Mouse (Mus musculus): ENCODE data around the gene Dimt1. TPM values are rescaled to one million over a fixed set of nuclear protein-coding genes. Genes with fewer than 3 reads are reported as not detected.

The Dimt1 gene
- polyA plus RNA-seq, 1 experiment from 2014 or later = 30.1 TPM

Other genes with a start within 250 kb of the Dimt1 start
- 37.4 and 39.3 TPM in 2 replicates for gene Ipo11, start 10.2 kb upstream of the Dimt1 start, polyA plus RNA-seq (2015; fragmentation: Nextera tagmentation; extraction: Ambion mirVana)
- 6.1 and 7.5 TPM in 2 replicates for gene Kif2a, start 75.0 kb downstream of the Dimt1 start, polyA plus RNA-seq (2015; fragmentation: Nextera tagmentation; extraction: Ambion mirVana)

All from intestine, embryonic 16.5 days (tissue).